Mouse (Mus musculus) brain, embryonic 14.5 days (tissue): Measurements from ENCODE around the gene Cacng3. TPM values are rescaled to one million over a fixed set of nuclear protein-coding genes. Genes with fewer than 3 reads are reported as not detected.

Experiments
- DNase-seq: peaks from one replicate; pipeline ENCODE4 v3.0.0-alpha.2; 2011; ENCODE audit warnings: low read depth
- CTCF ChIP-seq: fragments of 200-500 bp; IDR thresholded peaks from 2 replicates; pipeline ENCODE4 v1.5.1; 2012; ENCODE audit warnings: inconsistent platforms, mild to moderate bottlenecking, moderate library complexity, borderline replicate concordance; ENCODE audit not compliant: insufficient read depth, insufficient read length; ENCODE audit errors: extremely low read depth
- POLR2A ChIP-seq: fragments of 200-500 bp; IDR thresholded peaks from 2 replicates; pipeline ENCODE4 v1.6.1; 2012; ENCODE audit warnings: mild to moderate bottlenecking, inconsistent platforms, borderline replicate concordance; ENCODE audit not compliant: poor library complexity, insufficient read depth, insufficient read length, severe bottlenecking; ENCODE audit errors: extremely low read depth
- polyA plus RNA-seq: library from polyadenylated mRNA; depleted of rRNA; stranded (reverse); fragments of >200 nt; gene quantifications from 2 replicates; pipeline ENCODE4 v1.2.3, GENCODE M21; 2012; rRNA removed

The Cacng3 gene
- polyA plus RNA-seq, result 4.8 and 10.4 TPM in 2 replicates

DNA sequence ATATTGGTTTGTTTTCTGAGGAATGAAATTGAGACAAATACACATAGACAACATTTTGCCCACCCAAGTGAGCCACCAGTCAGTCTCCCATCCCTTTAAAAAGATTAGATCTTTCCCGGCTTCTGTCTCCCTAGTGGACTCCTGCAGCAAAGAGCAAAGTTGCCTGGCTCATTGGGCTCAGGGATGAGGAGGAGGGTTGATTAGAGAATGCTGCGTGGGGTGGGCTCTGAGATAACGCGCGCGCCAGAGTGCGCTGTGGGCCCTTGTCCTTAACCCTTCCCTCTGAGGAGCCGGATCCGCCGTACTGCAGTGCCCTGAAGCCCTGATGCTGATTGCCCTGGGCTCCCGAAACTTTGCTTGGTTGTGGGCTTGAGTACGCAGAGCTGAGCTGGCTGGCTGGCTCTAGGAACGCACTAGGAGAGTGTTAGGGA, at the start of gene Cacng3:
Cacng3 (plus strand) TSS at position 51 of the 431 bp plus-strand sequence.
- TF ChIP-seq CTCF, result no peak
- TF ChIP-seq POLR2A, result no peak
- DNase-seq, result no peak

DNA sequence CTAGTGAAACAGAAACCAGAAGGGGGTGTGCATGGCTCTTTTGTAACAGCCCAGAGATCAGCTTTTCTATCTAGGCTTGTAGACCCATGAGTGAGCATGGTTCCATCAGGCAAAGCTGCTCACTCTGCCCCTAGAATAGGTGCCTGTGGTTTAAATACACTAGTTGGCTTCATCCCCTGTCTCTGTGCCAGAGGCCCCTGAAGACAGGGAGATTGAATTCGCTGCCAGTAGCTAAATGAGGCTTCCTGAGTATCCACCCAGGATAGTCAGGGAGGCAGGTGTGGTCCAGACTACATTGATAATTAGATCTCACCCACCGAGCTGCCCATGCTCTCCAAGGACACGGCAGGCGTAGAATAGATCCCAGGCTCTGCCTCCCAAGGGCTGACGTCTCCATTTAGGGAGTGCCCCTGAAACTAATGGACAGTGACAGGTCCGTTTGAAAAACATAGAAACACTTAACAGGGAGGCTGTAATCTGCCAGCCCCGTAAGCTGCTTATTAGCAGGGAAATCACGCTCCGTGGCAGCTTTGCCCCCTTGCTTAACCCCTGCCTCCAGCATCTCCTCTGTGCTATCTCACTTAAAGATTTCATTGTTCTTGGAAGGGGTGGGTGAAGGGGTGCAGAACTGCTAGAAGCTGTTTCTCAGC, 48.0 kb upstream of the Cacng3 start:
- peak; percentile 82 for DNase-seq
- no peak for TF ChIP-seq CTCF
- no peak for TF ChIP-seq POLR2A

DNA sequence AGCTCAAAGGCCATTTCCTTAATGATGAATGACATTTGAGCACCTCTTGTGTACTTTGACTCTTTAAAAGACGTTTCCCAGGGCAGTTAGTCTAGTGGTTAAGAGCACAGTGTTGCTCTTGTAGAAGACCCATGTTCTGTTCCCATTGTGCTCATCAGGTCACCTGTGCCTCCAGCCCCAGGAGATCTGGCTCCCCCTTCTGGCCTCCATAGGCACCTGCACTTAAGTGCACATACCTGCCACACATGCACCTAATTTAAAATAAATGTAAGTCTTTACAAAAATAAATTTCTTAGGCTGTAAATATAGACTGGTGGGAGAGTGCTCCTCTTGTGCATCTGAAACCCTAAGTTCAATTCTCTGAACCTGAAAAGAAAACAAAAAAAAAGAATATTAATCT, 46.5 kb upstream of the Cacng3 start:
- no peak for DNase-seq
- TF ChIP-seq POLR2A (no peak), CTCF (peak; percentile 11; the same call in 1 of the 2 replicates)

DNA sequence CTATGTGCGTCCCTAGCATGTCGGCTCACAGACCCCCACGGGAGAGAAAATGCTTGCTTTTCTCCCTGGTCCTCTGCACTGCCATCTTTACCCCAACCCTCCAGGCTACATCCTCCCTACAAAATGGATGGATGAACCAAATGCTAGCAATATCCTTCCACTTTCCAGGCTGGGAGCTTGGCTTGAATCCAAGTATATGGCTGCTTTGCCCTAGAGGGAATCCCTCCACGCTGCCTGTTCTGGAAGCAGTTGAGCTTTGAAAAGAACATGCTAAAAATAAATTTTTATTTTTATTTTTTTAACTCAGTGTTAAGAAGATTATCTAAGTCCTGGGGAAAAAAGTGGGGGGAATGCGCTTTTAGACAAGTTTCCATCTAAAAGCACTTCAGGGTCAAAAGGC, 42.2 kb upstream of the Cacng3 start:
- TF ChIP-seq POLR2A (no peak), CTCF (no peak)
- peak; percentile 49 for DNase-seq

GRCm38 (mm10) chr7:122630386-122630785, 39.9 kb upstream of the Cacng3 start:
- TF ChIP-seq CTCF (no peak), POLR2A (no peak)
- DNase-seq, result no peak

- TF ChIP-seq CTCF (no peak), POLR2A (no peak)
- no peak for DNase-seq
These were observed 39.1 kb upstream of the Cacng3 start for GRCm38 (mm10) chr7:122631151-122631550.

- no peak for DNase-seq
- TF ChIP-seq CTCF (no peak), POLR2A (no peak)
These were observed 37.3 kb upstream of the Cacng3 start for GRCm38 (mm10) chr7:122632946-122633345.

- DNase-seq, result no peak
- no peak for TF ChIP-seq CTCF
- no peak for TF ChIP-seq POLR2A
These were observed 36.8 kb upstream of the Cacng3 start for GRCm38 (mm10) chr7:122633463-122633862.

GRCm38 (mm10) chr7:122643676-122644075, 26.6 kb upstream of the Cacng3 start:
- DNase-seq, result no peak
- TF ChIP-seq POLR2A, result no peak
- TF ChIP-seq CTCF, result no peak

GRCm38 (mm10) chr7:122649306-122649705, 21.0 kb upstream of the Cacng3 start:
- TF ChIP-seq POLR2A, result no peak
- no peak for TF ChIP-seq CTCF
- no peak for DNase-seq

DNA sequence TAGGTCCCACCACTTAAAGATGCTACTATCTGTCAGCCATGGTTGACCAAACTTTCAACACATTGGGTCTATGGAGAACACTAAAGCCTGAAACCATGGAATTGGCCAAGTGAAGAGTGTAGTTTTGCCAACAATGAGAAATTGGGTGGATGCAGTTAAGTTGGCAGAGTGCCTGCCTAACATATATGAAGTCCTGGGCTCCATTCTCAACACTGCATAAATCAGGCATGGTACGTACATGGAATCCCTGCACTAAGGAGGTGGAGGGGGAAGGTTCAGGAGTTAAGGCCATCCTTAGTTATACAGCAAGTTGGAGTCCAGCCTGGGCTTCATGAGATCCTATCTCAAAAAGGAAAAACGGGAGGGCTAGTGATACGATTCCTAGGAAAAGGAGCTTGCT, 17.8 kb upstream of the Cacng3 start:
- TF ChIP-seq POLR2A (no peak), CTCF (no peak)
- no peak for DNase-seq

DNA sequence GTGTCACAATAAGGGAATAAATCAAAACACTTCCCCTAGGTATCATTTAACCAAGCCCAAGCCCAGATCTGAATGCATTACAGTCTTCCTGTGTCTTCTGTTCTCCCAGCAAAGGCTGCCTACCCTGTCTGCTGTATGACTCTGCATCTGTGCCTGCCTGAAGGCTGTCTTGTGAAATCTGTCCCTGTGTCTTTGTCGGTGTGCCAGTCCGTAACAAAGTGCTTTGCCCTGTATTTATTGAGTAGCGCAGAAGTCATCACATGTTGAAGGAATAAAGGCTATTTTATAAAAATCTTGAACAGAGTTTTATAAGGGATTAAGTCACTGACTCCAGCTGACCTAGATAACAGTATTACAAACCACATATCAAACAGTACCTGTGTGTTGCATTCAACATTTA, 13.6 kb upstream of the Cacng3 start:
- no peak for DNase-seq
- TF ChIP-seq POLR2A (no peak), CTCF (no peak)
